Mouse (Mus musculus) retina, postnatal 1 day (tissue): Measurements from ENCODE around the gene Fut8.

Experiments
- DNase-seq: peaks from one replicate; pipeline ENCODE4 v3.0.0-alpha.2; 2012

Fut8 gene

DNA sequence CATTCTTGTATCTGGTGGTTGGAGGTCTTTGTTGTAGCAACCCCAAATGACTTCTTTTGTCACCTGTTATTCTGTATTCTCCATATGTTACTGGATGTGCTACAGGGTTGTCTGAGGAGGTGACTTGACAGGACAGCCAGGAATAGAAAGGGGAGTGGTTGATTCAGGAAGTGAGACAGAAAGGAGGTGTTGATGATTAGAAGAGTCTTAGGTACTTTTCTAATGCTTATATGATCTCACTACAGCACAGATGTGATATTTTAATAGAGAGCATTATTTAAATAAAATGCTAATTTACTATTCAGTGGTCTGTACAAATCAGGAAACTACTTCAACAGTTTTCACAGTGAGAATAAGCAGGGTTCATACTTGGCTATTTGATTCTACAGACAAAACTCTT is 71.6 kb downstream of the Fut8 start:
- no peak for DNase-seq

DNA sequence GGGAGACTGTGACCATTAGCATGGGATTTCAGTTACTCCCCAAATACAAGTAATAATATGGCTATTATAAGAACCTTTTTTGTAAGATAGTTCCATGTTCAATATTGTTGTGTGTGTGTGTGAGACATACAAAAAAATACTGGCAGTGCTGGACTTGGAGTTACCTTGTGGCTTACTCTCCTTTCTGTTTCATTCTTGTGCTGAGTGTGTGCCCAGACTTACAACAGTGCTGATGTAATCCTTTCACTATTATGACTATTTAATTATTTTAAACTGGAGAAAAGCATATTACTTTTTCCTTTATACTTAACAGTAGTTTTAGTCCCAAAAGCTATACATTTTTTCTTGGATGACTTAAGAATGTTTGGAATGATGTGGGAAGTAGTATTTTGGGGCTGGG is 75.6 kb downstream of the Fut8 start:
- no peak for DNase-seq

DNA sequence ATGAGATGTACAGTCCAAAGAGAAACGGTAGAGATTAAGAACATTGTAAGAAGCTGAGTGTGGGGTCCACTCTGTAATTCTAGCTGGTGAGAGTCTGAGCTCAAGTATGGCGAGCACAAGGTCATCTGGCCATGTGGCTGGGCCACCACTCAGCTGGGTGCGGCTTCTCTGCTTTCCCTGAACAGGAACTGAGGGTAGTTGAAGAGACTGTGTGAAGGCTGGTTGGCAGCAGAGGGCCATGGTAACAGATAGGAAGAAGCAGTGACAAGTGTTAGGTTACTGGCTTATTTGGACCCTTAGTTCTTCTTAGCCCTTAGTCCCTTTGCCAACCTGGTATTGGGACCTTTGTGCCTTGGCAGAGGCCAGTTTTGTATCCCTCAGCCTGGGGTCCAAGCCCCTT is 86.2 kb downstream of the Fut8 start:
- no peak for DNase-seq

DNA sequence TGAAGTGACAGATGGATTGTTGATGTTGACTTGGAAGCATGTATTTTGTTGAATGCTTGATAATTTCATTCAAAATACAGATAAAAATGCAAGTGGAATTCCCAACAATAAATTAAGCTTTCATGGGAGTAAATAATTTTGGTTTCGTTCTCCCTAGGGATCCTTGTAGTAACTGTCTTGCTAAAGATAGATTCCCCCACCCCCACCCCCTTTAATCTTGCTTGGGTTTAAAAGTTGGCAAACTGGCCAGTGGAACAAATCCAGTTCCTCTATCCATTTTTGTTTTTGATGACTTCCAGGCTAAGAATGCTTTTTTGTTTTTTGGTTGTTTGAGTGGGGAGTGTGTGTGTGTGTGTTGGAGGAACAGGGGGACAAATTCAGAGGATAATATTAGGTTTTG is 108.6 kb downstream of the Fut8 start:
- DNase-seq, result no peak

DNA sequence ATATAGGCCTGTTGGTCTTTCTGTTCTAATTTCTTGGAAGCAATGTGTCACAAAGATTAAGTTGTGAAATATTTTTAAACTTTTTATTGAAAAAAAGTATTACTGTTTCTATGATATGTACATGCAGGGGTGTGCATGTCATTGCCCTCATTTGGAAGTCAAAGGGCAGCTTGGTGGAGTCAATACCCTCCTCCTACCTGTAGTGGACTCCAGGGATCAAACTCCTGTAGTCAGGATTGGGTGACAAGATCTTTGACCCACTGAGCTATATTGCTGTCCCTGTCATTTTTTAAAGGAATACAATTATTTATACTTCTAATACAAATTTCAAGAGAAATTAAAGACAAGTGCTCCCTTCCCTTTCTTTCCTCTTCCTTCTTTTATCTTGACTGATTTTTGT is 111.6 kb downstream of the Fut8 start:
- no peak for DNase-seq

- DNase-seq, result no peak
Observed at GRCm38 (mm10) chr12:77415720-77416119, 177.8 kb downstream of the Fut8 start.

DNA sequence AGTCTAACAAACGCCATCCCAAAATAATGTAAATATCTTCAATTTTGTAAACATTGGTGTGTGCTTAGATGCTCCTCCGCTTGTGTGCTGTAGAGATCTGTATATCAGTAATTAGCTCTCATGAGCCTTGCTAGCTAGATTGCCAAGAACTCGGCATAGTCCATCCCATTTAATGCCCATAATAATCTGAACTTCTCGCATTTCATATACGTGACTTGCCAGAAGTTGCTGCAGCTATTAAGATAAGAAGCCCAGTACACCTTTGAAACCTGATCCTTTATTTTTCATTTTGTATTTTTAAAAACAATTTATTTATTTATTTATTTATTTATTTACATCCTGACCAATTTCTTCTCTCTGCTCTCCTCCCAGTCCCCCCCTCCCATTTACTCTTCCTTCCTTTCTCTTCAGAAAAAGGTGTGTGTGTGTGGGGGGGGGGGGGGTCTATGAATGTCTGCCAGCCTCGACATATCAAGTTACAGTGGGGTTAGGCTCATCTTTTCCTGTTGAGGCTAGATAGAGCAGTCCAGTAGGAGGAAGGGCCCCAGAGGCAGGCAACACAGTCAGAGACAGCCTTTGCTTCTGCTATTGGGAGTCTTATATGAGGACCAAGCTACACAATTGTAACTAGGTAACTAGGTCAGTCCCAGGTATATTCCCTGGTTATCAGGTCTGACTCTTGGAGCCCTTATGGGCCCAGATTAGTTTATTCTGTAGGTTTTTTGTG is 183.9 kb downstream of the Fut8 start:
- DNase-seq, result no peak

DNA sequence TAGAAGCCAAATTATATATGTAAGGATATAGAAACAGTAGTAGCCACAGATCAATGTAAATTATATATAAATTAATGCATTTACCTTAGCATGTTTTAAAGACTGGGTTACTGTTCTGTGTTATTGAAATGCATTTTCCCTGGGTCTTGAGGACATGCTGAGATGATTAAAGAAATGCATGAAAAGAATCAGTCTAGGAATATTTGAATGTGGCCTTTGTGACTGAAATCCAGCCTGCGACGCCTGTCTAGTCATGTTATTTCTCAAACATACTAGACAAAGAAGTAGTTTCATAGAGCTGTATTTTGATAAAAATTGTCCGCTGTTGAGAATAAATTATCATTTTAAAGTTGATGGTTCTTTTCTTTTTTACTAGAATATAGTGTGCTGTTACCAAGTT is 188.2 kb downstream of the Fut8 start:
- DNase-seq, result peak; percentile 6

GRCm38 (mm10) chr12:77428165-77428564 is 190.2 kb downstream of the Fut8 start:
- no peak for DNase-seq

DNA sequence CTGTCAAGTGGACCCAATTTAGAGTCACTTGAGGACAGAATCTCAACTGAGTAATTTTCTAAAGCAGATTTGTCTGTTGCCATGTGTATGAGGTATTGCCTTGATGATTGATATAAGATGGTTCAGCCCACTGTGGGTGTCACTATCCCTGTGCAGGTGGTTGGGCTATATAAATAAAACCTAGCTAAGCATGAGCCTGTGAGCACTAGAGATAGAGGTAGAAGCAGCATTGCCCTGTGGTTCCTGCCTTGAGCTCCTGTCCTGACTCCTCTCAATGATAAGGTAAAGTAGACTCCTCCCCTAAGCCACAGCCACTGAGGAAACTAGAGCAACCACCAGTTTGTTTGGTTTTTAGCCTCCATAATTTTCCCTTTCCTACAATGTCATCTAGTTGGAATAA is 191.5 kb downstream of the Fut8 start:
- no peak for DNase-seq

DNA sequence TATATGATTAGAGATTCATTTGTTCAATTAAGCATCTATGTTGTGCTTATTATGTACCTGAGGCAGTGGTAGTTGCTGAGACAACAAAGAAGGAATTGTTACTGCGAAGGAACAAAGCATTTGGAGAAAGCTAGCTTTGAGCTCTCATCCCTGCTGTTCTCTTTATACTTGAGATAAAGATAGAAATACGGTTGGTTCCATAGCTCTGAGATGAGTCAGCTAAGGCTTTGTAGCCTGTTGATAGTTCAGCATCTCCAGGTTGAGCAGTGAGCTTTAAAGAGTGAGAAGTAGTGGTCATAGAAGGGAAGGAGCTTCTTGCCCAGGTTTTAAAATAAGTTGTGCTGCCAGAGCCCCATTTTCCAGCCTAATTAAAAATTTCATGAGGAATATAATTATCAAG is 198.8 kb downstream of the Fut8 start:
- no peak for DNase-seq

GRCm38 (mm10) chr12:77450816-77451215 is 212.9 kb downstream of the Fut8 start:
- no peak for DNase-seq

DNA sequence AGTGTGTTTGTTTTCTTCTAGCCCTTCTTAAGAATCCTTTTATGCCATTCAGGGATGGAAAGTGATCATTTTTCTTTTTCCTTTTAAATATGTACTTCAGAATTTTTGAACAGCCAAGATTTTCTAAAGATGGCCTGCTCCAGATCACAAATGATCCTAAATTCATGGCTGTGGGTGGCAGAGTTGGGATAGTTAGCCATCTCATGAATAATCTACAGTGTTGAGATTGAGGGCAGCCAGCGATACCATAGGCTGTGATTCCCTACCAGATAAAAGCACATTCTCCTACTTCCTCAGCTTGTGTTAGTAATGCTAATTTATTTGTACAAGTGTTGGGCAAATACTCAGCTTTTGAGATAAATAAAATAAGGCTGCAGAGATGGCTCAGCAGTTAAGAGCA is 228.3 kb downstream of the Fut8 start:
- no peak for DNase-seq

GRCm38 (mm10) chr12:77479931-77480330 is 242.0 kb downstream of the Fut8 start:
- no peak for DNase-seq

GRCm38 (mm10) chr12:77481153-77481552 is 243.2 kb downstream of the Fut8 start:
- no peak for DNase-seq

DNA sequence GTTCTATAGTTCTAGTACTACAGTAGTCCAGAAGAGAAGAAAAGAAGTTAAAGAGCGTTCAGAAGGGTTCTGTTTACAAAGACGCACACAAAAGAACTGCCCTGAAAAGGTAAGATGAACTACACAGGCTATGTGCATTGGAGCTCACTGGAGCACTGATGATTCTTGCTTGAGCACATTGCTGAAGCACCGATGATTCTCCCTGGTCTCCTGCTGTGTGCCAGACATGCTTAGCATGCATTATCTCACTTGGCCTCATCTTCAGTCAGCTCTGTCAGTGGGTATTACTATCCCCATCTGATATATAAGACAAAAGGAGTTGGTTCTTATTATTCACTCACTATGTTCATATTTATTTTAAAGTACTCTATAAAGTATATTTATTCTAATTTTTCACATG is 243.9 kb downstream of the Fut8 start:
- peak; percentile 32 for DNase-seq

DNA sequence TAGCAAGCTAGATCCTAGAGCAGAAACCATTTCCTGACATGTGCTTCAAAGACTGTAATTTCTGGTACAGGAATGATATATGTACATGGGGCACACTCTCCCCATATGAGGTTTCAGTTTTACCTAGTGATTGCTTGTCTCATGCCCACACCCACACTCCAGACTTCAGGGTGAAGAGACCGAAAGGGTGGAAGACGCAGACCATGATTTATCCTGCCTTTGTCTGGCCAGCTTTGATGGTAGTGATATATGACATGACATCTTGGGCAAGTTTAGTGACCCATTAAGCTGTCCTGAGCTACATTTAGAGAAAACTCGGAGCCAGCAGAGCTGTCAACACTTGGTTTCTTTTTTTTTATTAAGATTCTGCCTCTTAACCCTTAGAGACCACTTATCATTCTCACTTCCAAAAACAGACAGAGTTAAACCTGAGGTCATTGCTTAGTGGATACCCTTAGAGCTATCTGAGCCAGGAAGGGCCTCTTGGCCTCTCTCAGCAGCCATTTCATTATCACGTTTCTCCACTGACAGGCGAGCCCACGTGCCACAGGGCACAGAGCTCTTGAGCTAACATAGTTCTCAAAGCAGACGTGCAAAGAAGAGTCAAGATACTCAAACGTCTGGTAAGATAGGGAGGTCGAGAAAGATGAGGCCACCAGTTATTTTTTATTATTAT is 245.4 kb downstream of the Fut8 start:
- peak; percentile 26 for DNase-seq

- DNase-seq, result no peak
Observed at GRCm38 (mm10) chr12:77484761-77485160, 246.8 kb downstream of the Fut8 start.

DNA sequence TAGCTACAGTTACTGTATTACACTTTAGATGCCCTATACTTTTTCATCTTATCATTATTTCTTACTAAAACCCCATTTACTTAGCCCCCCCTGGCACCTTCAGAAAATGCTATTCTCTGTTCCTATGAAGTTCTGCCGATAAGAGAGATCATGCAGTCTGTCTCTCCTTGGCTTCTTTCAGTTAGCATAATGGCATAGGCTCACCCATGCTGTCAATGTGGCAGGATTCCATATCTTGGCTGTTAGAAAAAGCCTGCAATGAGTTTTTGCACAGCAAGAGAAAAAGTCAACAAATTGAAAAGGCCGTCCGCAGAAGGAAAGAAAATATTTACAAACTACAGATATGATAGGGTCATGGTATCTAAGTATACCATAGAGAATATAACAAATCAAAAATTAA is 253.6 kb downstream of the Fut8 start:
- DNase-seq, result no peak

GRCm38 (mm10) chr12:77495781-77496180 is 257.9 kb downstream of the Fut8 start:
- DNase-seq, result no peak

DNA sequence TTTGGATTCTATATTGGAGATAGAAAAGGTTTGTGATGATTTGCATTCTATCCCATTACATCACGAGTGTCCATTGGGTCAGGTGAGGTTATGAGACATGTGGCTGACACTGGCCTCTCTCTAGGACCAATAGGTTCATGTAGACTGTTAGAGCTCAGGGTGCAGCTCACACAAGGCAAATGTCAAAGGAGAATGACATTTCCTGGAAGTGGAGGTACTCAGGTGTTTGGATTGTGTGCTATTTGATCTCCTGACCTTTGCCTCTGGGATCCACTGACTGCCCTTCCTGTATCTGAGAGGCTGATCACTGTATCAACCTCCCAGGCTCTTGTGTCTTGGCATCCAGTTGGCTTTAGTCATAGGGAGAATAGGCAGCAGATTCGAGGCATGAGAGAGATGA is 260.2 kb downstream of the Fut8 start:
- DNase-seq, result no peak

DNA sequence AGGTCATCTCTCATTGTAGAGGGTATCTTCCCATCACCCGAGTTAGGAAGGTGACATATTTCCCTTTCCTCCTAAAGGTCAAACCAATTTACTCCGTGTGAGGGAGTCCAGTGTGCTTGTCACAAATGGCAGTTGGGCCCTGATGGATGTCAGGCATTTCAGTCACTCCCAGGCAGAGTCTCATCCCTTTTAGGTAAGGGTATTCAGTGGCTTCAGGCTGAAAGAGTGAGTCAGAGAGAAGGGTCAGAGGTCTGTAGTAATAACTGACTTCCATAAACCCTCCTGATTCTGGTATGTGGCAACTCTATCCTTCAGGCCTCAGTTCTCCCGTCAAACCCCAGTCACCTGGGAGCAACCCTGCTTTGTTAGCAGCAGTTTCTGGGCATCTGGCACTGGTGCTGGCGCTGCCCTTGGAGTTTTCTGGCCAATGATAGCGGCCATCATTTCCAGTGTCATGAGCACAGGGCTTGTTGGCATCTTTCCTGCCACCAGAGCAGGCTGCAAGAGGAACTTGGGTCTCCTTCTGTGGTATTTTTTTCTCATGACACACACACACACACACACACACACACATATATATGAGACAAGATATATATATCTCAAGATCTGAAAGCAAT is 262.6 kb downstream of the Fut8 start:
- DNase-seq, result no peak

DNA sequence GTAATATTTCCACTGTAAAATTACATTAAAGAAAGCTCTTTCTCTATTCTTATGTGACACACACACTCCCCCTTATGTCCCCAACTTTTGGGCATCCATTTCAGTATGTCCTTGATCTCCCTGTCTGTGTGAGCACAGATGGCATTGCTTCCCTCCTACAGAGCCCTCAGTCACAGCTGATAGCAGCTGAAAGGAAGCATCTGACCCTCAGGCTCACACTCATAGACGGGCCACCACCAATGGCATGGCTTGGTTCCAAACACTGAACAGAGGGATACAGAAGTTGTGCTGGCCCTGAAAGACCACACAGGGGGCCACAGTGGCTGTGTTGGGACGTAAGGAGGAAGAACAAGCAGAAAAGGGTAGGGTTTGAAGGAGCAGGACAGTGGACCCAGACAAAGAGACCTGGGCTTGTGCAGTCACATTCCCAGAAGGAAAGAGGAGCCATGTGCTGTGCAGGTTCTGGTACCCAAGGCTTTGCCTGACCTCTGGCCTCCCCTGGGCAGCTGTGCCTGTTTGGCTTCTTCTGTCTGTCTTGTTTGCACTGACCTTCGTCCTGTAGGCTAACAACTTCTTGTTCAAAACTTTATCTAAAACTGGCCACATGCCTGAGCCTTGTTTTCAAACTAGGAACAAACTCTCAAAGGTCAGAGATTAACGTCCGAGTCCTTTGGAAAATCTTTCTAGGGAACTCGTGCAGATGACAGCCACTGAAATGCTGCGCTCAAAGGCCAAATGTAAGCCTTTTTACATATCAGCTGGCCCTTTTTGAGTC is 263.7 kb downstream of the Fut8 start:
- DNase-seq, result no peak

DNA sequence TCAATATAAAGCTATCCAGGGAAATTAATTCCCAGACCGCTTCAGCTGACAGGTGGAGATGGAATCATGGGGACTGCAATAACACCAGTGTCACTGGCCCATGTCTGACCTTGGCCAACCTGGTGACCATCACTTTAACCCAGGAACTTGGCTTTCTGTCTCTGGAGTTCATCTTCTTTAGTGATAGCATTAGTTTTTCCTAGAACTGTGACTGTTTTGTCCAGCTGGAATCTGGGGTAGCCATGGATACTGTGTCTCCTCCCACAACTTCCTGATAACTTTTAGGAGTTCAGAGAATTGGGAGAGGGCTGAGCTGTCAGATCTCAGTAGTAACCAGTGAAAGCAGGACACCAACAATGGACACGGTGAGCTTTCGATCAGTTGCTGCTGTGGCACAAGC is 264.3 kb downstream of the Fut8 start:
- DNase-seq, result no peak
